Comparison of ENCODE assay signal across 16 mouse cellular contexts in genomic region chr19:4309302-4309701, GRCm38 (mm10).
"Had no signal": no experiment of that assay in that cellular context is flagged by ENCODE, and none has a peak within 500 bp of the region (broad histone marks: within the 10 kb centered on the region; RNA-seq: fewer than 3 reads in every experiment).

No protein-coding gene starts in this region.

- H3K9ac ChIP-seq: kidney, embryonic 15.5 days; limb, embryonic 12.5 days; limb, embryonic 15.5 days; liver, embryonic 14.5 days; liver, postnatal 0 days; lung, embryonic 14.5 days; midbrain, embryonic 12.5 days; midbrain, embryonic 15.5 days; neural tube, embryonic 12.5 days; neural tube, embryonic 15.5 days had no signal

- H3K27me3 ChIP-seq: kidney, embryonic 15.5 days; limb, embryonic 12.5 days; limb, embryonic 15.5 days; midbrain, embryonic 12.5 days; midbrain, embryonic 15.5 days; neural tube, embryonic 12.5 days; neural tube, embryonic 15.5 days had no signal

- H3K9me3 ChIP-seq: kidney, embryonic 15.5 days; limb, embryonic 12.5 days; limb, embryonic 15.5 days; midbrain, embryonic 12.5 days; midbrain, embryonic 15.5 days; neural tube, embryonic 12.5 days; neural tube, embryonic 15.5 days had no signal

- H3K4me2 ChIP-seq: kidney, embryonic 15.5 days; limb, embryonic 12.5 days; limb, embryonic 15.5 days; liver, embryonic 11.5 days; lung, embryonic 14.5 days; midbrain, embryonic 12.5 days; midbrain, embryonic 15.5 days; neural tube, embryonic 12.5 days; neural tube, embryonic 15.5 days had no signal

- H3K36me3 ChIP-seq: midbrain, embryonic 15.5 days had no signal

- H3K27ac ChIP-seq: kidney, embryonic 15.5 days; limb, embryonic 12.5 days; limb, embryonic 15.5 days; liver, embryonic 14.5 days; macrophage; midbrain, embryonic 12.5 days; midbrain, embryonic 15.5 days; neural tube, embryonic 12.5 days; neural tube, embryonic 15.5 days had no signal

- DNase-seq: right cerebral cortex, adult 18-20 months; right cerebral cortex, postnatal 14 days; right cerebral cortex, postnatal 4 days; thymus, adult 18-20 months had no signal

- H3K4me3 ChIP-seq: kidney, embryonic 15.5 days; limb, embryonic 12.5 days; limb, embryonic 15.5 days; midbrain, embryonic 12.5 days; midbrain, embryonic 15.5 days; neural tube, embryonic 12.5 days; neural tube, embryonic 15.5 days had no signal

- ATAC-seq: liver, postnatal 0 days had no signal
